ENCODE assay signal across 8 mouse cellular contexts in the genomic region with DNA sequence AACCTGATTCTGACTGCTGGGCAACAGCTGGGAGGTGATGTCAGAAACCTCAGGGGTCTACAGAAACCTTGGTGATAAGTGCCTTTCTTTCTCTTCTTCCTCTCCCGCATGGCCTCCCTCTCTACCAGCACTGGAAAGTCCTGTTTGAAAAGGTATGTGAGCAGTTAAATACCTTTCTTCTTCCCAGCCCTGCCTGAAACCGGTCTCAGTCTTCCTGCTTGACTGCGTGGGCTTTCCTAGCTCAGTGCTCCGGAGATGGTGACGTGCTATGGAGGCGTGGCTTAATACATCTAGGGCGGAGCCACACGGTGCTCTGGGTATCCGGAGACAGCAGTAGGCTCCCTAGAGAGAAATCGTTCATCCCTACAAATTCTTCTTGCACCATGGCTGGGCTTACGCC. TPM values are rescaled to one million over a fixed set of nuclear protein-coding genes. Genes with fewer than 3 reads are reported as not detected.
DNase-seq lines count a peak whose midpoint lies in the region; ATAC-seq and TF ChIP-seq lines count a peak whose summit lies in the region.

No protein-coding gene starts in this region.

- TF ChIP-seq CTCF in cortical plate, adult 2 months (IDR thresholded peaks at IDR 0.05; ENCODE audit: extremely low read depth, insufficient read depth, low read length): no peak
- TF ChIP-seq CTCF in hindbrain, postnatal 0 days (IDR thresholded peaks at IDR 0.05; ENCODE audit: low read depth): no peak

- 0 out of 2 replicates have a peak overlapping the region, but pooled peaks have one; percentile 37 for H3K9ac ChIP-seq in hindbrain, postnatal 0 days (replicated peaks; ENCODE audit: low read length)

- peak overlapping the region; percentile 99 for H3K4me2 ChIP-seq in hindbrain, postnatal 0 days (ENCODE audit: low read depth, low read length)

- TF ChIP-seq POLR2A in cortical plate, adult 2 months (IDR thresholded peaks at IDR 0.05; ENCODE audit: extremely low read depth, insufficient read depth, low read length): peak; percentile 90

- peak; percentile 92 for DNase-seq in ZHBTc4 (ENCODE audit: low read depth, low spot score)
- peak; percentile 45 for DNase-seq in gastrocnemius, postnatal 10 days
- DNase-seq in hindbrain, postnatal 0 days (ENCODE audit: low spot score): peak; percentile 87
- peak; percentile 76 for DNase-seq in left cerebral cortex, adult 11 months (ENCODE audit: low spot score)
- peak; percentile 76 for DNase-seq in lung, postnatal 25 days (ENCODE audit: low spot score)
- DNase-seq in retina, postnatal 1 day: peak; percentile 93
- peak; percentile 34 for DNase-seq in yolk sac, embryonic 10.5 days (ENCODE audit: low spot score)

- H3K27ac ChIP-seq in cortical plate, adult 2 months (ENCODE audit: insufficient read depth, low read length): no peak overlapping the region
- no peak overlapping the region for H3K27ac ChIP-seq in hindbrain, postnatal 0 days

- no peaks in the 10 kb centered on the region for H3K36me3 ChIP-seq in hindbrain, postnatal 0 days (ENCODE audit: insufficient read depth, low read length)

- peak overlapping the region; percentile 44 for H3K4me3 ChIP-seq in cortical plate, adult 2 months (ENCODE audit: insufficient read depth, low read length)
- H3K4me3 ChIP-seq in hindbrain, postnatal 0 days (ENCODE audit: low read length): peak overlapping the region; percentile 66

- WGBS in hindbrain, postnatal 0 days: under 1% methylated on average over 11 of the region's 11 CpGs

- no peaks in the 10 kb centered on the region for H3K9me3 ChIP-seq in hindbrain, postnatal 0 days (ENCODE audit: low read length)

- peak; percentile 82 for ATAC-seq in hindbrain, postnatal 0 days

- no peaks in the 10 kb centered on the region for H3K27me3 ChIP-seq in hindbrain, postnatal 0 days (ENCODE audit: insufficient read depth, low read length)

- 0 out of 2 replicates have a peak, but pooled peaks cover 3% of the 10 kb centered on the region for H3K4me1 ChIP-seq in cortical plate, adult 2 months (ENCODE audit: control insufficient read depth, insufficient read depth, low read length)
- H3K4me1 ChIP-seq in hindbrain, postnatal 0 days (ENCODE audit: insufficient read depth, low read length): no peaks in the 10 kb centered on the region

RNA-seq across cellular contexts. Expression of a gene that starts 1.8 kb away (rescaled TPM):
- polyA plus RNA-seq in cortical plate, adult 2 months (2012; rRNA removed): 7.5 and 8.4 TPM in 2 replicates
- total RNA-seq in gastrocnemius, postnatal 10 days (2021): 10 to 100 TPM; 11.3 to 14.0 TPM
- 5.5 and 7.5 TPM in 2 replicates for total RNA-seq in hindbrain, postnatal 0 days (2014; rRNA removed)
- polyA plus RNA-seq in hindbrain, postnatal 0 days (2015; fragmentation: Nextera tagmentation; extraction: Ambion mirVana): 2.5 and 2.7 TPM in 2 replicates

Comparison
In these comparisons a context has a peak if more than half of its experiments do, and no peak if none do; other contexts are left out.
1. DNase-seq: peak in every context shown above with its lines; median percentile 93 in retina, postnatal 1 day; 92 in ZHBTc4; 87 in hindbrain, postnatal 0 days; 76 in left cerebral cortex, adult 11 months; 76 in lung, postnatal 25 days; 45 in gastrocnemius, postnatal 10 days; 34 in yolk sac, embryonic 10.5 days.